Mouse (Mus musculus) embryonic facial prominence, embryonic 12.5 days (tissue): ENCODE results near the gene Mlec. TPM values are rescaled to one million over a fixed set of nuclear protein-coding genes. Genes with fewer than 3 reads are reported as not detected.
"Not testable (repeated sequence)": the region's sequence is repeated elsewhere in the genome, so short reads cannot be mapped to it uniquely, and the experiment has no call there.

Source experiments
- ATAC-seq: fragments of 200-750 bp; cut with Nextera tagmentation; 2 replicates; pipeline ENCODE4 v1.8.0; 2017; ENCODE audit not compliant: insufficient number of reproducible peaks, insufficient read depth, low FRiP score, low TSS enrichment
- H3K27ac ChIP-seq: fragments of 300-500 bp; sonication (generic); 2 replicates; pipeline ENCODE4 v1.5.1; 2016; ENCODE audit warnings: mild to moderate bottlenecking
- H3K27me3 ChIP-seq: fragments of 300-500 bp; sonication (generic); 2 replicates; pipeline ENCODE4 v1.6.1; 2016; ENCODE audit warnings: mild to moderate bottlenecking, moderate library complexity
- H3K36me3 ChIP-seq: fragments of 300-500 bp; sonication (generic); 2 replicates; pipeline ENCODE4 v1.6.1; 2016; ENCODE audit warnings: mild to moderate bottlenecking
- H3K4me1 ChIP-seq: fragments of 300-500 bp; sonication (generic); 2 replicates; pipeline ENCODE4 v1.6.1; 2016
- H3K4me2 ChIP-seq: fragments of 300-500 bp; sonication (generic); replicated peaks from 2 replicates; pipeline ENCODE4 v1.6.1; 2016; ENCODE audit warnings: mild to moderate bottlenecking, moderate library complexity
- H3K4me3 ChIP-seq: fragments of 300-500 bp; sonication (generic); 2 replicates; pipeline ENCODE4 v1.5.1; 2016; ENCODE audit warnings: mild to moderate bottlenecking
- H3K9ac ChIP-seq: fragments of 300-500 bp; sonication (generic); 2 replicates; pipeline ENCODE4 v1.6.1; 2016; ENCODE audit warnings: mild to moderate bottlenecking, moderate library complexity
- H3K9me3 ChIP-seq: fragments of 300-500 bp; sonication (generic); 2 replicates; pipeline ENCODE4 v1.6.1; 2016; ENCODE audit warnings: mild to moderate bottlenecking, moderate library complexity
- WGBS: fragments of 180-500 bp; shearing (Covaris S2); methylation state at CpG from one replicate; pipeline ENCODE4 v1.1.7; 2016; 5-methylcytosine and 5-hydroxymethylcytosine counted together
- polyA plus RNA-seq: library from polyadenylated mRNA; unstranded; fragments of >200 nt; fragmentation: Nextera tagmentation; extraction: Ambion mirVana; gene quantifications from 2 replicates; pipeline ENCODE4 v1.2.1, GENCODE M21; 2016

Mlec gene
- polyA plus RNA-seq, 1 experiment from 2014 or later, result 86.6 TPM

- H3K9me3 ChIP-seq, result no peaks in the 10 kb centered on the region
- 95% methylated on average over 8 of the region's 8 CpGs for WGBS
- no peak overlapping the region for H3K9ac ChIP-seq
- no peak overlapping the region for H3K4me2 ChIP-seq
- no peak overlapping the region for H3K4me3 ChIP-seq
- H3K4me1 ChIP-seq, result 0 out of 2 replicates have a peak, but pooled peaks cover 5% of the 10 kb centered on the region
- H3K27ac ChIP-seq, result no peak overlapping the region
- no peaks in the 10 kb centered on the region for H3K27me3 ChIP-seq
- H3K36me3 ChIP-seq, result peaks cover 52% of the 10 kb centered on the region
- no peak for ATAC-seq
Measured at GRCm38 (mm10) chr5:115114501-115114900, 43.5 kb downstream of the Mlec start.

GRCm38 (mm10) chr5:115113244-115113643 is 44.7 kb downstream of the Mlec start:
- WGBS, result 94% methylated on average over 12 of the region's 12 CpGs
- no peak overlapping the region for H3K9ac ChIP-seq
- no peak overlapping the region for H3K27ac ChIP-seq
- no peak overlapping the region for H3K4me2 ChIP-seq
- no peak for ATAC-seq
- H3K36me3 ChIP-seq, result peaks cover 52% of the 10 kb centered on the region
- no peak overlapping the region for H3K4me3 ChIP-seq
- no peaks in the 10 kb centered on the region for H3K4me1 ChIP-seq
- H3K9me3 ChIP-seq, result no peaks in the 10 kb centered on the region
- H3K27me3 ChIP-seq, result no peaks in the 10 kb centered on the region

GRCm38 (mm10) chr5:115111156-115111555 is 46.8 kb downstream of the Mlec start:
- H3K27ac ChIP-seq, result no peak overlapping the region
- no peak overlapping the region for H3K4me3 ChIP-seq
- H3K9me3 ChIP-seq, result no peaks in the 10 kb centered on the region
- H3K4me1 ChIP-seq, result no peaks in the 10 kb centered on the region
- H3K9ac ChIP-seq, result no peak overlapping the region
- peaks cover 44% of the 10 kb centered on the region for H3K36me3 ChIP-seq
- H3K27me3 ChIP-seq, result no peaks in the 10 kb centered on the region
- whole genome bisulfite sequencing, result 90% methylated on average over 8 of the region's 8 CpGs
- no peak for ATAC-seq
- no peak overlapping the region for H3K4me2 ChIP-seq

GRCm38 (mm10) chr5:115103253-115103652 is 54.7 kb downstream of the Mlec start:
- ATAC-seq, H3K27me3 ChIP-seq, H3K4me3 ChIP-seq, H3K9me3 ChIP-seq, H3K9ac ChIP-seq, H3K27ac ChIP-seq, H3K4me1 ChIP-seq, H3K4me2 ChIP-seq: not testable (repeated sequence)
- peaks cover 26% of the 10 kb centered on the region for H3K36me3 ChIP-seq
- WGBS, result 97% methylated on average over 23 of the region's 23 CpGs

GRCm38 (mm10) chr5:115102231-115102630 is 55.7 kb downstream of the Mlec start:
- H3K27ac ChIP-seq, result no peak overlapping the region
- H3K36me3 ChIP-seq, result peaks cover 31% of the 10 kb centered on the region
- WGBS, result 86% methylated on average over 2 of the region's 2 CpGs
- no peak for ATAC-seq
- H3K9ac ChIP-seq, result no peak overlapping the region
- H3K4me2 ChIP-seq, result no peak overlapping the region
- H3K9me3 ChIP-seq, result no peaks in the 10 kb centered on the region
- no peaks in the 10 kb centered on the region for H3K4me1 ChIP-seq
- no peak overlapping the region for H3K4me3 ChIP-seq
- H3K27me3 ChIP-seq, result no peaks in the 10 kb centered on the region

- Histone ChIP-seq H3K4me3 (no peak overlapping the region), H3K9me3 (no peaks in the 10 kb centered on the region), H3K4me2 (no peak overlapping the region), H3K4me1 (no peaks in the 10 kb centered on the region), H3K27ac (no peak overlapping the region), H3K27me3 (no peaks in the 10 kb centered on the region), H3K36me3 (peaks cover 45% of the 10 kb centered on the region), H3K9ac (no peak overlapping the region)
- ATAC-seq, result no peak
- WGBS, result 75% methylated on average over 6 of the region's 6 CpGs
Measured at GRCm38 (mm10) chr5:115100473-115100872, 57.5 kb downstream of the Mlec start.

GRCm38 (mm10) chr5:115099991-115100390 is 58.0 kb downstream of the Mlec start:
- no peak overlapping the region for H3K4me3 ChIP-seq
- no peak for ATAC-seq
- no peaks in the 10 kb centered on the region for H3K27me3 ChIP-seq
- WGBS, result 85% methylated on average over 9 of the region's 9 CpGs
- H3K9me3 ChIP-seq, result no peaks in the 10 kb centered on the region
- no peak overlapping the region for H3K9ac ChIP-seq
- H3K4me1 ChIP-seq, result no peaks in the 10 kb centered on the region
- peaks cover 50% of the 10 kb centered on the region for H3K36me3 ChIP-seq
- no peak overlapping the region for H3K27ac ChIP-seq
- no peak overlapping the region for H3K4me2 ChIP-seq

GRCm38 (mm10) chr5:115099530-115099929 is 58.4 kb downstream of the Mlec start:
- no peaks in the 10 kb centered on the region for H3K4me1 ChIP-seq
- H3K9ac ChIP-seq, result no peak overlapping the region
- H3K4me3 ChIP-seq, result no peak overlapping the region
- no peak overlapping the region for H3K4me2 ChIP-seq
- no peaks in the 10 kb centered on the region for H3K27me3 ChIP-seq
- H3K9me3 ChIP-seq, result no peaks in the 10 kb centered on the region
- no peak for ATAC-seq
- peaks cover 53% of the 10 kb centered on the region for H3K36me3 ChIP-seq
- WGBS, result 88% methylated on average over 5 of the region's 5 CpGs
- no peak overlapping the region for H3K27ac ChIP-seq

GRCm38 (mm10) chr5:115098195-115098594 is 59.8 kb downstream of the Mlec start, which contains the start of gene Gm10401:
Gm10401 (minus strand) TSS chr5:115098295.
- 97% methylated on average over 8 of the region's 8 CpGs for WGBS
- H3K9ac ChIP-seq, result no peak within 1 kb of the TSS; the same call in 1 of the 2 replicates
- no peak for ATAC-seq
- no peak within 1 kb of the TSS for H3K4me2 ChIP-seq
- no peak within 1 kb of the TSS for H3K4me3 ChIP-seq
- H3K27me3 ChIP-seq, result no peaks in the 10 kb centered on the region
- H3K4me1 ChIP-seq, result no peaks in the 10 kb centered on the region
- H3K27ac ChIP-seq, result no peak within 1 kb of the TSS
- no peaks in the 10 kb centered on the region for H3K9me3 ChIP-seq
- H3K36me3 ChIP-seq, result peaks cover 53% of the 10 kb centered on the region

Other genes starting within 250 kb of the Mlec start
- gene Oasl1, start 234.9 kb downstream of the Mlec start, polyA plus RNA-seq, result 0.38 and 0.65 TPM in 2 replicates
- gene 2210016L21Rik, start 216.0 kb downstream of the Mlec start, polyA plus RNA-seq, result 65.4 and 73.8 TPM in 2 replicates
- gene Hnf1a, start 187.1 kb downstream of the Mlec start, polyA plus RNA-seq, result 0.05 TPM in 1 of 2 replicates, not detected in the other
- 19.9 and 32.7 TPM in 2 replicates for gene Sppl3, start 147.0 kb downstream of the Mlec start, polyA plus RNA-seq
- gene Gm10401, start 59.9 kb downstream of the Mlec start, polyA plus RNA-seq, result 31.3 and 34.4 TPM in 2 replicates
- gene Acads, start 38.8 kb downstream of the Mlec start, polyA plus RNA-seq, result 52.4 and 52.8 TPM in 2 replicates
- 56.0 and 56.3 TPM in 2 replicates for gene Unc119b, start 23.2 kb downstream of the Mlec start, polyA plus RNA-seq
- gene Cabp1, start 36.2 kb upstream of the Mlec start, polyA plus RNA-seq, result 2.6 and 4.7 TPM in 2 replicates
- 82.1 and 93.4 TPM in 2 replicates for gene Pop5, start 77.7 kb upstream of the Mlec start, polyA plus RNA-seq
- 184 and 187 TPM in 2 replicates for gene Rnf10, start 114.7 kb upstream of the Mlec start, polyA plus RNA-seq
- gene Coq5, start 121.5 kb upstream of the Mlec start, polyA plus RNA-seq, result 45.5 and 46.2 TPM in 2 replicates
- 1,589 and 1,712 TPM in 2 replicates for gene Dynll1, start 142.8 kb upstream of the Mlec start, polyA plus RNA-seq
- gene Srsf9, start 169.0 kb upstream of the Mlec start, polyA plus RNA-seq, result 418 and 420 TPM in 2 replicates
- 29.0 and 30.0 TPM in 2 replicates for gene Gatc, start 183.0 kb upstream of the Mlec start, polyA plus RNA-seq
- gene Triap1, start 183.0 kb upstream of the Mlec start, polyA plus RNA-seq, result 55.5 and 56.7 TPM in 2 replicates
- 652 and 721 TPM in 2 replicates for gene Cox6a1, start 190.8 kb upstream of the Mlec start, polyA plus RNA-seq